Mouse (Mus musculus) effector memory CD4-positive, alpha-beta T cell, adult 7 months (primary cell): ENCODE data around the gene Ankdd1b. TPM values are rescaled to one million over a fixed set of nuclear protein-coding genes. Genes with fewer than 3 reads are reported as not detected.

ENCODE experiments used
- polyA plus RNA-seq: library from polyadenylated mRNA; unstranded; fragments of 100-300 nt; shearing (Covaris generic); gene quantifications from one replicate; pipeline ENCODE4 v1.2.1, GENCODE M21; 2017

Gene Ankdd1b
- not detected for polyA plus RNA-seq

GRCm38 (mm10) chr13:96470957-96471356 lies at the start of gene Ankdd1b:
TSS of gene Ankdd1b (minus strand) at chr13:96471198.

GRCm38 (mm10) chr13:96490433-96490832 lies 19.4 kb upstream of the Ankdd1b start, which contains the start of gene Gm17622:
TSS of gene Gm17622 (plus strand) at chr13:96490733.

GRCm38 (mm10) chr13:96388042-96388888 lies 82.7 kb downstream of the Ankdd1b start, which contains the start of gene Poc5:
TSS of gene Poc5 (plus strand) at chr13:96388294.

Other genes starting within 250 kb of the Ankdd1b start
- 20.1 TPM for gene Poc5, start 82.9 kb downstream of the Ankdd1b start, polyA plus RNA-seq
- not detected for gene Gm17622, start 19.5 kb upstream of the Ankdd1b start, polyA plus RNA-seq
- gene Polk, start 71.4 kb upstream of the Ankdd1b start, polyA plus RNA-seq, result 10.4 TPM
- 36.2 TPM for gene Col4a3bp, start 71.4 kb upstream of the Ankdd1b start, polyA plus RNA-seq
- gene Hmgcr, start 199.7 kb upstream of the Ankdd1b start, polyA plus RNA-seq, result 77.2 TPM